Mouse (Mus musculus) myocyte (in vitro differentiated cells): ENCODE results near the gene Ppard. TPM values are rescaled to one million over a fixed set of nuclear protein-coding genes. Genes with fewer than 3 reads are reported as not detected.

Experiments used
- H3K27me3 ChIP-seq: one replicate; pipeline ENCODE4 v1.6.1; 2011; ENCODE audit not compliant: control insufficient read depth, insufficient read depth, insufficient read length
- H3K36me3 ChIP-seq: one replicate; pipeline ENCODE4 v1.6.1; 2011; ENCODE audit not compliant: control insufficient read depth, insufficient read depth
- H3K4me2 ChIP-seq: one replicate; pipeline ENCODE4 v1.6.1; 2011; ENCODE audit warnings: low read depth, control low read depth
- H3K4me3 ChIP-seq: one replicate; pipeline ENCODE4 v1.5.1; 2011; ENCODE audit warnings: mild to moderate bottlenecking, control low read depth, moderate library complexity
- H3K79me2 ChIP-seq: one replicate; pipeline ENCODE4 v1.6.1; 2011; ENCODE audit not compliant: control insufficient read depth, insufficient read depth
- H3ac ChIP-seq: one replicate; pipeline ENCODE4 v1.6.1; 2011; ENCODE audit not compliant: control insufficient read depth, insufficient read length
- CEBPB ChIP-seq: IDR thresholded peaks from 2 replicates; pipeline ENCODE4 v1.6.1; 2011; ENCODE audit warnings: mild to moderate bottlenecking, moderate library complexity; ENCODE audit not compliant: poor library complexity, insufficient read depth, severe bottlenecking
- E2F4 ChIP-seq: IDR thresholded peaks from one replicate; pipeline ENCODE4 v1.6.1; 2011; ENCODE audit warnings: mild to moderate bottlenecking, control low read depth, moderate library complexity; ENCODE audit not compliant: insufficient read depth
- MAX ChIP-seq: IDR thresholded peaks from one replicate; pipeline ENCODE4 v1.6.1; 2011; ENCODE audit warnings: low read depth, mild to moderate bottlenecking, control low read depth
- MYOD1 ChIP-seq, 3 experiments: IDR thresholded peaks; one replicate each; pipeline ENCODE4 v1.6.1; 2011; ENCODE audit warnings: control low read depth in 2 of 3, low read depth in 2 of 3, mild to moderate bottlenecking in 2 of 3, moderate library complexity in 1 of 3; ENCODE audit not compliant: insufficient read length in 2 of 3, control insufficient read depth in 1 of 3
- MYOG ChIP-seq, 3 experiments: IDR thresholded peaks; one replicate each; pipeline ENCODE4 v1.6.1; 2011; ENCODE audit warnings: control low read depth in 2 of 3, low read depth in 2 of 3, mild to moderate bottlenecking in 2 of 3; ENCODE audit not compliant: insufficient read length in 2 of 3, control insufficient read depth in 1 of 3, insufficient read depth in 1 of 3
- POLR2A ChIP-seq: IDR thresholded peaks from one replicate; pipeline ENCODE4 v1.6.1; 2011; ENCODE audit warnings: low read depth, mild to moderate bottlenecking, control low read depth, moderate library complexity; ENCODE audit not compliant: insufficient read length
- POLR2AphosphoS2 ChIP-seq: IDR thresholded peaks from one replicate; pipeline ENCODE4 v1.6.1; 2011; ENCODE audit warnings: low read depth, control low read depth; ENCODE audit not compliant: insufficient read length
- REST ChIP-seq: IDR thresholded peaks from one replicate; pipeline ENCODE4 v1.6.1; 2011; ENCODE audit warnings: mild to moderate bottlenecking, control low read depth, moderate library complexity; ENCODE audit not compliant: insufficient read depth, insufficient read length
- SRF ChIP-seq: IDR thresholded peaks from one replicate; pipeline ENCODE4 v1.6.1; 2011; ENCODE audit warnings: low read depth; ENCODE audit not compliant: control insufficient read depth, insufficient read length
- TCF12 ChIP-seq: IDR thresholded peaks from one replicate; pipeline ENCODE4 v1.6.1; 2011; ENCODE audit warnings: mild to moderate bottlenecking, control low read depth; ENCODE audit not compliant: poor library complexity, insufficient read depth, severe bottlenecking
- TCF3 ChIP-seq: IDR thresholded peaks from one replicate; pipeline ENCODE4 v1.6.1; 2011; ENCODE audit warnings: low read depth, control low read depth; ENCODE audit not compliant: insufficient read length
- USF1 ChIP-seq: IDR thresholded peaks from one replicate; pipeline ENCODE4 v1.6.1; 2011; ENCODE audit warnings: low read depth, mild to moderate bottlenecking, control low read depth, moderate library complexity
- polyA plus RNA-seq: library from polyadenylated mRNA; unstranded; fragments of >200 nt; fragmentation: generic; extraction: Trizol; gene quantifications from one replicate; pipeline ENCODE4 v1.2.1, GENCODE M21; 2012; ENCODE audit warnings: missing spikeins

The Ppard gene
- polyA plus RNA-seq, 1 experiment, result 32.6 TPM

GRCm38 (mm10) chr17:28263181-28263894 is 30.8 kb downstream of the Ppard start:
- Histone ChIP-seq H3K27me3 (no peaks in the 10 kb centered on the region), H3ac (no peak overlapping the region), H3K79me2 (peaks cover 64% of the 10 kb centered on the region), H3K36me3 (no peaks in the 10 kb centered on the region), H3K4me3 (no peak overlapping the region), H3K4me2 (no peak overlapping the region)
- TF ChIP-seq MYOG (IDR thresholded peaks at IDR 0.05; ENCODE audit: control insufficient read depth in 1 of 3, insufficient read depth in 1 of 3, insufficient read length in 2 of 3, low read depth in 2 of 3) (no peak), MAX (no peak), SRF (no peak), POLR2A (no peak), E2F4 (no peak), POLR2AphosphoS2 (no peak), CEBPB (no peak), MYOD1 (IDR thresholded peaks at IDR 0.05; ENCODE audit: control insufficient read depth in 1 of 3, insufficient read length in 2 of 3, low read depth in 2 of 3) (no peak), TCF3 (no peak), TCF12 (no peak), REST (no peak), USF1 (no peak)

- Histone ChIP-seq H3ac (no peak overlapping the region), H3K27me3 (no peaks in the 10 kb centered on the region), H3K4me2 (no peak overlapping the region), H3K79me2 (peaks cover 33% of the 10 kb centered on the region), H3K36me3 (no peaks in the 10 kb centered on the region), H3K4me3 (no peak overlapping the region)
- TF ChIP-seq REST (no peak), POLR2AphosphoS2 (no peak), TCF3 (no peak), CEBPB (no peak), USF1 (no peak), TCF12 (no peak), MYOG (IDR thresholded peaks at IDR 0.05; ENCODE audit: control insufficient read depth in 1 of 3, insufficient read depth in 1 of 3, insufficient read length in 2 of 3, low read depth in 2 of 3) (no peak)
Observed at GRCm38 (mm10) chr17:28267251-28267650, 34.8 kb downstream of the Ppard start.

DNA sequence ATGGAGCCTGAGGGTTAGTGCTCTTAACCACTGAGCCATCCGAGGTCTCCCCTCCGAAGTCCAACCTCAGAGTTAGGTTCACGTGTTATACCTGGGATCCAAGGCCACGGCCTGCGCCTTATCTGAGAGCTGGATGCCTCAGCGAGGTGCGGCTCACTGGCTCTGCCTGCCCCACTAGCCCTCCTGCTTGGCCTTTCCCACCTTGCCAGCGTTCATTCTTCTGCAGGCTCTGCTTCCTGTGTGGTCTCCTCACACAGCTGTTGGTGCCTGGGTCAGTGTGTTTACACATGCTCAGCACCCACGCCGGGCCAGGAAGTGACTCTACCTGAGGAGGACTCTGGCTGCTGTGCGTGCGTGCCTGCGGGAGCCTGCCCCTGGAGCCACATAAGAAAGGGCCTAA is 37.7 kb downstream of the Ppard start:
- no peaks in the 10 kb centered on the region for H3K36me3 ChIP-seq
- peak overlapping the region; percentile 1 for H3K4me2 ChIP-seq
- no peak overlapping the region for H3ac ChIP-seq
- H3K27me3 ChIP-seq, result no peaks in the 10 kb centered on the region
- no peak for TF ChIP-seq REST
- TF ChIP-seq E2F4, result no peak
- no peak for TF ChIP-seq MYOG (IDR thresholded peaks at IDR 0.05; ENCODE audit: control insufficient read depth in 1 of 3, insufficient read depth in 1 of 3, insufficient read length in 2 of 3, low read depth in 2 of 3)
- TF ChIP-seq SRF, result no peak
- peak in 1 of 3 experiments; percentile 32 for TF ChIP-seq MYOD1 (IDR thresholded peaks at IDR 0.05; ENCODE audit: control insufficient read depth in 1 of 3, insufficient read length in 2 of 3, low read depth in 2 of 3)
- TF ChIP-seq TCF3, result no peak
- no peak for TF ChIP-seq TCF12
- no peak for TF ChIP-seq POLR2A
- no peak overlapping the region for H3K4me3 ChIP-seq
- H3K79me2 ChIP-seq, result peaks cover 24% of the 10 kb centered on the region

DNA sequence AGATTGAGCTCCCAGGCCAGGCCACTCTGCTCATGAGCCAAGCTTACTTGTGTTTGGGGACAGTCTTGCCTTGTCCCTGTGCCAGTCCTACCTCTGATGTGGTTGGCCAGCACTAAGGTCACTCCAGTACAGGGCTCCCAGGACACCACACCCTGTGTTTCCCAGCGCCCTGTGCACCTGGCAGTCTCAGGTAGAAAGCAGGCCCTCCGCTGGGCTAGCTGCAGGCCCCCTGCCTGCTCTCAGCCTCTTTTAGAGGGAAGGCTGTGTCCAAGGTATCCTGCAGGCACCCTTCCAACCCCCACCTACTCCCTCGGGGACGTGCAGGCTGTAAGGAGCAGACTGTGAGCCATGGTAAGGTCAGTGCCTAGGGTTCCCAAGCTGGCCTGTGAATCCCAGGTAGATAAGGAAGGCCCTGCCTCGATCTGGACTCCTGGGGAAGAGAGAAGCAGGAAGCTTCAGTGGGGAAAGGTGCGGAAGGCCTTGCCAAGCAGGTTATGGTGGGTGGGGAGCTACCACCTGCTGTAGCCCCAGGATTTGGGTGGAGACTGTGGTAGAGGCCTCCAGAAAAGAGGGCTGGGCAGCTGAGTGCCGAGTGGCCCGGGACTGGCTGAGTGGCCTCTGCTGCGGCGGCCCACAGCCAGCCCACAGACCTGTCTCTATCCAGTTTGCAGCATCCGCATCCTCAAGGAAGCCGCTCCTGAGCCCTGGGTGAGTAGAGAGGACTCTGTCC is 39.2 kb downstream of the Ppard start:
- no peak for TF ChIP-seq POLR2AphosphoS2
- TF ChIP-seq MAX, result no peak
- no peak for TF ChIP-seq TCF12
- no peak overlapping the region for H3K4me2 ChIP-seq
- no peak overlapping the region for H3K4me3 ChIP-seq
- H3ac ChIP-seq, result no peak overlapping the region
- peaks cover 20% of the 10 kb centered on the region for H3K79me2 ChIP-seq
- H3K27me3 ChIP-seq, result no peaks in the 10 kb centered on the region
- H3K36me3 ChIP-seq, result no peaks in the 10 kb centered on the region

DNA sequence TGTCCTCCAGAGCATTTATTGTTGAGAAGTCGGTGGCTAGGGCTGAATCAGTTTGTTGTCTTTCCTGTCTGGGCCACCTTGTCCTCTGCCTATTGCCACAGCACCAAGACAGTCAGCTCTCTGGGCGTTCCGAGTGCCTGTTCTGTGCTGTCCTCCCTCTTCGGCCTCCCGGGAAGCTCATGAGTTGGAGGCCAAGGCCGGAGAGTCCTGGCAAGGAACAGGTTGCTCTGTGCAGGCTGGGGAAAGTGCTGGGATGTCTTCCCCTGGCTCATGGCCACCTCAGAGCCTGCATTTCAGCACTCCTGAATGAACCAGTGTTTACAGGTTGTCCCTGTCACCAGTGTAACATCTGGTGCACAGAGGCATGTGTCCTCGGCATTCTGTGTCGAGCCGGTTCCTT is 39.8 kb downstream of the Ppard start:
- Histone ChIP-seq H3K79me2 (peaks cover 20% of the 10 kb centered on the region), H3ac (no peak overlapping the region)
- TF ChIP-seq POLR2A, result no peak
- TF ChIP-seq E2F4, result no peak
- no peak for TF ChIP-seq MAX
- no peak for TF ChIP-seq TCF3

More for the DNA sequence above, 39.8 kb downstream of the Ppard start:
- H3K4me2 ChIP-seq, result no peak overlapping the region
- no peaks in the 10 kb centered on the region for H3K36me3 ChIP-seq
- H3K27me3 ChIP-seq, result no peaks in the 10 kb centered on the region
- no peak overlapping the region for H3K4me3 ChIP-seq
